Mouse (Mus musculus): ENCODE measurements around the gene E430018J23Rik. TPM values are rescaled to one million over a fixed set of nuclear protein-coding genes. Genes with fewer than 3 reads are reported as not detected.

Gene E430018J23Rik
- total RNA-seq (2023): 1 to 10 TPM; 1.8 to 2.1 TPM

GRCm38 (mm10) chr7:127393157-127393943, at the start of gene E430018J23Rik:
Gene E430018J23Rik (minus strand): TSS chr7:127393629.

GRCm38 (mm10) chr7:127421388-127422191, 28.2 kb upstream of the E430018J23Rik start, which contains the start of gene Zfp688:
Gene Zfp688 (minus strand): TSS chr7:127422068.

GRCm38 (mm10) chr7:127406002-127406987, 12.9 kb upstream of the E430018J23Rik start, which contains the start of gene Zfp764:
Gene Zfp764 (minus strand): TSS chr7:127406822.

GRCm38 (mm10) chr7:127386641-127387392, 6.6 kb downstream of the E430018J23Rik start, which contains the start of gene 9130019O22Rik:
Gene 9130019O22Rik (minus strand): TSS chr7:127387166.

GRCm38 (mm10) chr7:127375271-127376245, 17.9 kb downstream of the E430018J23Rik start, which contains the start of gene Zfp747:
Gene Zfp747 (minus strand): TSS chr7:127376050.

GRCm38 (mm10) chr7:127345512-127346325, 47.7 kb downstream of the E430018J23Rik start, which contains the start of gene Zfp768:
Gene Zfp768 (minus strand): TSS chr7:127345589.

Other genes starting within 250 kb of the E430018J23Rik start
- gene Cd2bp2, start 197.6 kb downstream of the E430018J23Rik start, total RNA-seq (2023): 10 to 100 TPM; 50.1 to 54.2 TPM
- 100 to 1,000 TPM; 118 to 135 TPM for gene Tbc1d10b, start 185.2 kb downstream of the E430018J23Rik start, total RNA-seq (2023)
- 10 to 100 TPM in 1 of 2 experiments, 1 to 10 TPM in 1; 8.1 to 11.2 TPM for gene Mylpf, start 184.7 kb downstream of the E430018J23Rik start, total RNA-seq (2023)
- gene Zfp553, start 160.6 kb downstream of the E430018J23Rik start, total RNA-seq (2023): 1 to 10 TPM; 4.3 TPM
- gene Sept1, start 160.5 kb downstream of the E430018J23Rik start, total RNA-seq (2023): 100 to 1,000 TPM in 1 of 2 experiments, 10 to 100 TPM in 1; 96.1 to 105 TPM
- 1 to 10 TPM; 4.2 to 7.3 TPM for gene Zfp771, start 149.4 kb downstream of the E430018J23Rik start, total RNA-seq (2023)
- gene Dctpp1, start 132.9 kb downstream of the E430018J23Rik start, total RNA-seq (2023): 10 to 100 TPM; 21.8 to 27.9 TPM
- gene Sephs2, start 119.6 kb downstream of the E430018J23Rik start, total RNA-seq (2023): 100 to 1,000 TPM; 117 to 125 TPM
- 100 to 1,000 TPM; 190 to 234 TPM for gene Itgal, start 97.4 kb downstream of the E430018J23Rik start, total RNA-seq (2023)
- gene Zfp768, start 48.0 kb downstream of the E430018J23Rik start, total RNA-seq (2023): 1 to 10 TPM; 9.1 to 9.6 TPM
- 1 to 10 TPM; 5.0 to 7.0 TPM for gene Zfp747, start 17.6 kb downstream of the E430018J23Rik start, total RNA-seq (2023)
- 1 to 10 TPM; 2.0 to 3.0 TPM for gene 9130019O22Rik, start 6.5 kb downstream of the E430018J23Rik start, total RNA-seq (2023)
- 1 to 10 TPM; 2.8 to 3.4 TPM for gene Zfp764, start 13.2 kb upstream of the E430018J23Rik start, total RNA-seq (2023)
- 10 to 100 TPM; 10.7 to 13.4 TPM for gene Zfp688, start 28.4 kb upstream of the E430018J23Rik start, total RNA-seq (2023)
- 1 to 10 TPM; 1.7 to 2.1 TPM for gene Zfp689, start 55.5 kb upstream of the E430018J23Rik start, total RNA-seq (2023)
- 100 to 1,000 TPM; 116 to 133 TPM for gene Prr14, start 66.0 kb upstream of the E430018J23Rik start, total RNA-seq (2023)
- gene Fbrs, start 85.6 kb upstream of the E430018J23Rik start, total RNA-seq (2023): 100 to 1,000 TPM; 191 to 224 TPM
- gene Srcap, start 118.4 kb upstream of the E430018J23Rik start, total RNA-seq (2023): 10 to 100 TPM; 76.3 to 81.4 TPM
- 10 to 100 TPM; 16.2 to 19.6 TPM for gene Gm42715, start 126.0 kb upstream of the E430018J23Rik start, total RNA-seq (2023)
- gene Tmem265, start 167.8 kb upstream of the E430018J23Rik start, total RNA-seq (2023): not detected
- 10 to 100 TPM; 80.4 to 86.3 TPM for gene Phkg2, start 179.7 kb upstream of the E430018J23Rik start, total RNA-seq (2023)
- 10 to 100 TPM; 14.8 to 25.9 TPM for gene Ccdc189, start 195.0 kb upstream of the E430018J23Rik start, total RNA-seq (2023)
- 100 to 1,000 TPM; 149 to 150 TPM for gene Rnf40, start 195.1 kb upstream of the E430018J23Rik start, total RNA-seq (2023)
- 1 to 10 TPM; 3.2 to 4.7 TPM for gene Zfp629, start 222.2 kb upstream of the E430018J23Rik start, total RNA-seq (2023)

Data from neutrophil, adult 83 days (primary cell).